Mouse (Mus musculus) adrenal gland, postnatal 10 days (tissue): ENCODE data around the gene Gm28305. TPM values are rescaled to one million over a fixed set of nuclear protein-coding genes. Genes with fewer than 3 reads are reported as not detected.

Experiments
- DNase-seq: peaks from one replicate; pipeline ENCODE4 v3.0.0; 2021; ENCODE audit warnings: mixed read lengths
- long read RNA-seq, 2 experiments: library from polyadenylated mRNA; stranded (forward); transcript quantifications; one replicate each; pipeline ENCODE4 v2.0.0; 2021
- total RNA-seq, 2 experiments: library from RNA; stranded (reverse); gene quantifications; 2 replicates each; pipeline ENCODE4 v1.2.3; 2021

Gm28305 gene
- total RNA-seq = not detected
- long read RNA-seq, experiment 1 = 0 reads
- long read RNA-seq, experiment 2, partial matches to known transcripts = 0 of 1 reads
- long read RNA-seq, experiment 2, other reads (novel, unspliced or antisense) = 1 of 1 reads

GRCm38 (mm10) chr9:104040362-104040761 lies at the start of gene Gm28305:
Gm28305 (plus strand) TSS chr9:104040662.
- no peak for DNase-seq

- DNase-seq = peak; percentile 69
Measured at GRCm38 (mm10) chr9:103996496-103996895, 44.0 kb upstream of the Gm28305 start.

- DNase-seq = no peak
Measured at GRCm38 (mm10) chr9:104000601-104001000, 39.9 kb upstream of the Gm28305 start.

- peak; percentile 100 for DNase-seq
Measured at GRCm38 (mm10) chr9:104001921-104002859, 38.3 kb upstream of the Gm28305 start, which contains the start of gene Nphp3. Nphp3 (plus strand) TSS chr9:104002544.

- DNase-seq = peak; percentile 80
Measured at GRCm38 (mm10) chr9:104002913-104003330, 37.5 kb upstream of the Gm28305 start.

- no peak for DNase-seq
Measured at GRCm38 (mm10) chr9:104014526-104014925, 25.9 kb upstream of the Gm28305 start.

GRCm38 (mm10) chr9:104021026-104021425 lies 19.4 kb upstream of the Gm28305 start:
- DNase-seq = no peak

GRCm38 (mm10) chr9:104027186-104027585 lies 13.3 kb upstream of the Gm28305 start:
- DNase-seq = no peak

GRCm38 (mm10) chr9:104029861-104030260 lies 10.6 kb upstream of the Gm28305 start:
- no peak for DNase-seq

GRCm38 (mm10) chr9:104034231-104034630 lies 6.2 kb upstream of the Gm28305 start:
- DNase-seq = no peak

GRCm38 (mm10) chr9:104034718-104035117 lies 5.7 kb upstream of the Gm28305 start:
- no peak for DNase-seq

- peak; percentile 88 for DNase-seq
Measured at GRCm38 (mm10) chr9:104035261-104036015, 5.0 kb upstream of the Gm28305 start.

GRCm38 (mm10) chr9:104038266-104038665 lies 2.2 kb upstream of the Gm28305 start:
- no peak for DNase-seq

- no peak for DNase-seq
Measured at GRCm38 (mm10) chr9:104039031-104039695, 1.3 kb upstream of the Gm28305 start.

GRCm38 (mm10) chr9:104039742-104040141 lies 720 bp upstream of the Gm28305 start:
- DNase-seq = no peak

- DNase-seq = no peak
Measured at GRCm38 (mm10) chr9:104043676-104044075, 3.2 kb downstream of the Gm28305 start.

GRCm38 (mm10) chr9:104051028-104051427 lies 10.6 kb downstream of the Gm28305 start:
- no peak for DNase-seq

- peak; percentile 84 for DNase-seq
Measured at GRCm38 (mm10) chr9:104062430-104063243, 22.2 kb downstream of the Gm28305 start, which contains the start of gene Uba5. Uba5 (minus strand) TSS chr9:104063134.

- DNase-seq = peak; percentile 85
Measured at GRCm38 (mm10) chr9:104063244-104063961, 22.9 kb downstream of the Gm28305 start, which contains the start of gene Acad11. Acad11 (plus strand) TSS chr9:104063377.

- DNase-seq = no peak
Measured at GRCm38 (mm10) chr9:104064571-104064970, 24.1 kb downstream of the Gm28305 start.
